ENCODE assay signal across 26 mouse cellular contexts in genomic region chr13:101991729-101992128, GRCm38 (mm10).
DNase-seq lines count a peak whose midpoint lies in the region; ATAC-seq and TF ChIP-seq lines count a peak whose summit lies in the region.
"Had no signal": no experiment of that assay in that cellular context is flagged by ENCODE, and none has a peak within 500 bp of the region (broad histone marks: within the 10 kb centered on the region; RNA-seq: fewer than 3 reads in every experiment).

No protein-coding gene starts in this region.

- H3K79me2 ChIP-seq in heart, adult 2 months (replicated peaks; ENCODE audit: control insufficient read depth, insufficient read depth, low read length) = no peaks in the 10 kb centered on the region

- TF ChIP-seq CTCF in gastrocnemius, adult 2 months (IDR thresholded peaks at IDR 0.05) = no peak
- TF ChIP-seq CTCF in heart, adult 2 months (IDR thresholded peaks at IDR 0.05) = 0 out of 2 replicates have a peak, but pooled peaks have one; percentile 4

- H3K9ac ChIP-seq in heart, adult 2 months (ENCODE audit: low read depth, low read length) = no peak overlapping the region
- no peak overlapping the region for H3K9ac ChIP-seq in heart, embryonic 11.5 days (ENCODE audit: low read depth, low read length)
- H3K9ac ChIP-seq: embryonic facial prominence, embryonic 13.5 days; forebrain, embryonic 12.5 days; forebrain, embryonic 15.5 days; hindbrain, embryonic 14.5 days had no signal

- H3K36me3 ChIP-seq in heart, adult 2 months (ENCODE audit: control insufficient read depth, insufficient read depth, low read length) = no peaks in the 10 kb centered on the region
- no peaks in the 10 kb centered on the region for H3K36me3 ChIP-seq in heart, embryonic 11.5 days (ENCODE audit: control insufficient read depth, insufficient read depth, low read length)
- H3K36me3 ChIP-seq: embryonic facial prominence, embryonic 10.5 days; embryonic facial prominence, embryonic 13.5 days; forebrain, embryonic 12.5 days; forebrain, embryonic 15.5 days; heart, embryonic 10.5 days had no signal

- no peak for ATAC-seq in heart, embryonic 11.5 days (replicated peaks; ENCODE audit: insufficient number of reproducible peaks, low FRiP score, low TSS enrichment)
- ATAC-seq: CD4-positive, CD25-positive, alpha-beta regulatory T cell, adult 4 months; forebrain, embryonic 15.5 days; hindbrain, postnatal 0 days; inflammation-experienced regulatory T-cells, adult 6 months; intestine, embryonic 16.5 days had no signal

- H3K27ac ChIP-seq in gastrocnemius, adult 2 months = no peak overlapping the region
- peak overlapping the region; percentile 59 for H3K27ac ChIP-seq in heart, adult 2 months
- no peak overlapping the region for H3K27ac ChIP-seq in heart, embryonic 11.5 days (ENCODE audit: low read depth, low read length)
- H3K27ac ChIP-seq: embryonic facial prominence, embryonic 10.5 days; embryonic facial prominence, embryonic 13.5 days; forebrain, embryonic 12.5 days; forebrain, embryonic 15.5 days; heart, embryonic 10.5 days; hindbrain, embryonic 14.5 days; hindbrain, postnatal 0 days had no signal

- no peaks in the 10 kb centered on the region for H3K9me3 ChIP-seq in heart, embryonic 11.5 days (replicated peaks; ENCODE audit: control insufficient read depth, low read length)
- H3K9me3 ChIP-seq: embryonic facial prominence, embryonic 10.5 days; embryonic facial prominence, embryonic 13.5 days; forebrain, embryonic 12.5 days; forebrain, embryonic 15.5 days; heart, embryonic 10.5 days had no signal

- no peak overlapping the region for H3K4me2 ChIP-seq in heart, embryonic 11.5 days
- H3K4me2 ChIP-seq: embryonic facial prominence, embryonic 13.5 days; forebrain, embryonic 12.5 days; forebrain, embryonic 15.5 days; hindbrain, embryonic 14.5 days had no signal

- intact Hi-C loops in gastrocnemius, adult 2 months (cut with DNase I) = loop anchor here (10.0 kb wide), 4 partner anchors 257 to 653 kb away; no protein-coding TSS in a partner anchor
- intact Hi-C loops in heart, adult 2 months (cut with DNase I) = loop anchor here (5.0 kb wide), 3 partner anchors 74 to 331 kb away; partner anchors contain the start of gene Pik3r1

- TF ChIP-seq EP300 in heart, adult 2 months (IDR thresholded peaks at IDR 0.05; ENCODE audit: insufficient read depth, low read depth, low read length) = 0 out of 2 replicates have a peak, but pooled peaks have one; percentile 56

- WGBS in heart, adult 2 months = 52% methylated on average over 1 of the region's 1 CpGs
- 78% methylated on average over 1 of the region's 1 CpGs for WGBS in heart, embryonic 11.5 days (ENCODE audit: insufficient replicate concordance)

- H3K27me3 ChIP-seq in heart, adult 2 months (ENCODE audit: control insufficient read depth, insufficient read depth, low read length) = no peaks in the 10 kb centered on the region
- H3K27me3 ChIP-seq in heart, embryonic 11.5 days (ENCODE audit: control insufficient read depth, insufficient read depth, low read length) = no peaks in the 10 kb centered on the region
- H3K27me3 ChIP-seq: embryonic facial prominence, embryonic 13.5 days; forebrain, embryonic 12.5 days; forebrain, embryonic 15.5 days had no signal

- no peak overlapping the region for H3K4me3 ChIP-seq in gastrocnemius, adult 2 months
- no peak overlapping the region for H3K4me3 ChIP-seq in heart, adult 2 months
- H3K4me3 ChIP-seq in heart, embryonic 11.5 days (ENCODE audit: low read depth, low read length) = no peak overlapping the region
- H3K4me3 ChIP-seq: embryonic facial prominence, embryonic 10.5 days; embryonic facial prominence, embryonic 13.5 days; erythroblast, embryonic 14.5 days; forebrain, embryonic 12.5 days; forebrain, embryonic 15.5 days; heart, embryonic 10.5 days had no signal

- DNase-seq in gastrocnemius, adult 2 months = peak; percentile 30
- no peak for DNase-seq in gastrocnemius, postnatal 4 days (ENCODE audit: low spot score in 2 of 2)
- peak; percentile 25 to 26 for DNase-seq in heart, adult 2 months
- peak; percentile 31 for DNase-seq in lung, postnatal 36 days
- DNase-seq in lung, postnatal 10 days = no peak
- DNase-seq: adrenal gland, adult 2 months; adrenal gland, postnatal 14 days; cerebellum, adult 11 months; cerebellum, adult 8-10 months; cerebellum, postnatal 25 days; embryo, embryonic 11 days; gastrocnemius, postnatal 10 days; gastrocnemius, postnatal 36 days; kidney, adult 18-20 months had no signal

- no peak for TF ChIP-seq POLR2A in heart, adult 2 months (IDR thresholded peaks at IDR 0.05; ENCODE audit: insufficient read depth, low read depth, low read length)

- H3K4me1 ChIP-seq in heart, adult 2 months (ENCODE audit: control insufficient read depth, insufficient read depth, low read length) = peaks cover 11% of the 10 kb centered on the region
- 0 out of 2 replicates have a peak, but pooled peaks cover 4% of the 10 kb centered on the region for H3K4me1 ChIP-seq in heart, embryonic 11.5 days (ENCODE audit: control insufficient read depth, insufficient read depth, low read length)
- H3K4me1 ChIP-seq: embryonic facial prominence, embryonic 10.5 days; embryonic facial prominence, embryonic 13.5 days; forebrain, embryonic 12.5 days; forebrain, embryonic 15.5 days; heart, embryonic 10.5 days had no signal

Comparison
In these comparisons a context has a peak if more than half of its experiments do, and no peak if none do; other contexts are left out.
1. DNase-seq: peak in gastrocnemius, adult 2 months (single experiment), heart, adult 2 months (2 of 2) and lung, postnatal 36 days (single experiment); none in gastrocnemius, postnatal 4 days (0 of 2) and lung, postnatal 10 days (single experiment).